Mouse (Mus musculus) heart, embryonic 16.5 days (tissue): ENCODE results near the gene Gnat1. TPM values are rescaled to one million over a fixed set of nuclear protein-coding genes. Genes with fewer than 3 reads are reported as not detected.

Experiments
- ATAC-seq: fragments of 200-750 bp; cut with Nextera tagmentation; replicated peaks from 2 replicates; pipeline ENCODE4 v1.8.0; 2017; ENCODE audit warnings: moderate number of reproducible peaks; ENCODE audit not compliant: insufficient read depth, low FRiP score; ENCODE audit errors: extremely low read depth
- H3K27ac ChIP-seq: fragments of 300-500 bp; sonication (generic); 2 replicates; pipeline ENCODE4 v1.5.1; 2014; ENCODE audit warnings: mild to moderate bottlenecking, low read length, control low read depth, moderate library complexity
- H3K27me3 ChIP-seq: fragments of 300-500 bp; sonication (generic); 2 replicates; pipeline ENCODE4 v1.6.1; 2014; ENCODE audit warnings: low read length, mixed read lengths; ENCODE audit not compliant: control insufficient read depth, insufficient read depth
- H3K36me3 ChIP-seq: fragments of 300-500 bp; sonication (generic); 2 replicates; pipeline ENCODE4 v1.6.1; 2014; ENCODE audit not compliant: control insufficient read depth, insufficient read depth
- H3K4me1 ChIP-seq: fragments of 300-500 bp; sonication (generic); 2 replicates; pipeline ENCODE4 v1.6.1; 2014; ENCODE audit warnings: low read length, mixed read lengths; ENCODE audit not compliant: control insufficient read depth, insufficient read depth
- H3K4me2 ChIP-seq: fragments of 300-500 bp; sonication (generic); 2 replicates; pipeline ENCODE4 v1.6.1; 2014; ENCODE audit warnings: low read depth, mild to moderate bottlenecking, control low read depth, low read length
- H3K4me3 ChIP-seq: fragments of 300-500 bp; sonication (generic); 2 replicates; pipeline ENCODE4 v1.5.1; 2014; ENCODE audit warnings: mild to moderate bottlenecking, control low read depth, low read length
- H3K9ac ChIP-seq: fragments of 300-500 bp; sonication (generic); 2 replicates; pipeline ENCODE4 v1.6.1; 2014; ENCODE audit warnings: low read length, control low read depth
- H3K9me3 ChIP-seq: fragments of 300-500 bp; sonication (generic); replicated peaks from 2 replicates; pipeline ENCODE4 v1.6.1; 2016; ENCODE audit warnings: low read length; ENCODE audit not compliant: control insufficient read depth
- WGBS: fragments of 180-500 bp; shearing (Covaris S2); extraction: QIAGEN DNeasy Blood & Tissue Kit; methylation state at CpG from one replicate; pipeline ENCODE4 v1.1.7; 2014; 5-methylcytosine and 5-hydroxymethylcytosine counted together
- polyA plus RNA-seq: library from polyadenylated mRNA; unstranded; fragments of >200 nt; fragmentation: Nextera tagmentation; extraction: Ambion mirVana; gene quantifications from 2 replicates; pipeline ENCODE4 v1.2.1, GENCODE M21; 2015

Gnat1 gene
- polyA plus RNA-seq, 1 experiment from 2014 or later, result 0.39 TPM

DNA sequence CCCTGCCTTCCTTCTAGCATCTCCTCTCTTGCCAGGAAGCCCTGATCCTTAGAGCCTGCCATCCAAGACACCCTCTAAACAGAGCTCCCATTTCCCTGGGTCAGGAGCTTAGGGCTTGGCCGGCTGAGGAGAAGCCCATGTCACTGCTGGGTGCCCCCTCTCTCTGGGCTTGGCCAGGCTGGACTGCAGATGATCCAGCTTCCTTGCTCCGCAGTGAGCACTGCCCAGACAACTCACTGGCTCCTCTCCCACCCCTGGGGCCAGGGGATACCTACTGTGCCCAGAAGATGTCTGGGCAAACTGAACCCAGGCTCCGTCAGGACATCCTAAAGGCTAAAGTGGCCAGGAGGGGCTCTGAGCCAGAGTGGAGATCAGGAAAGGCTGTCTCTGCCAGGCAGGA is 19.6 kb downstream of the Gnat1 start:
- H3K27me3 ChIP-seq, result peaks cover 3% of the 10 kb centered on the region; the same call in 1 of the 2 replicates
- no peak overlapping the region for H3K9ac ChIP-seq
- no peaks in the 10 kb centered on the region for H3K4me1 ChIP-seq
- WGBS, result 78% methylated on average over 3 of the region's 3 CpGs
- ATAC-seq, result no peak
- no peak overlapping the region for H3K27ac ChIP-seq
- H3K4me2 ChIP-seq, result no peak overlapping the region
- no peak overlapping the region for H3K4me3 ChIP-seq
- H3K9me3 ChIP-seq, result no peaks in the 10 kb centered on the region
- no peaks in the 10 kb centered on the region for H3K36me3 ChIP-seq

DNA sequence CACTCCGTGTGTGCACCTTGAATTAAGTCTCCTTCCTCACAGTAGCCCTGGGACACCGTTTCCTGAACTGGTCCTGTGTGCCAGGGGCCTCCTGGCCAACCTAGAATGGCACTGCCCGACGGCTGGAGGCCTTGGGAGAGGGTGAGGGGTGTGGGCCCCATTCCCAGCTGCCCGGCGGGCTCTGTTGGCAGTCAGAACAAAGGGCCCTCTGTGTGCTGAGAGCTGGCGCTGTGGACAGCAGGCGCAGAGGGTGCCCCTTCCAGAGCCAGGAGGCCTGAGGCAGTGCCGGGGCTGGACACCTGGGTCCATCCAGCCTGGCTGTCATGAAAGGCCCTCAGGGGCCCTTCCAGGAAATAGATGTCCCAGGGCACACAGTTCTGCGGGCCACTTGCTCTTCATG is 20.0 kb downstream of the Gnat1 start:
- ATAC-seq, result no peak
- Histone ChIP-seq H3K36me3 (no peaks in the 10 kb centered on the region), H3K27ac (no peak overlapping the region)

DNA sequence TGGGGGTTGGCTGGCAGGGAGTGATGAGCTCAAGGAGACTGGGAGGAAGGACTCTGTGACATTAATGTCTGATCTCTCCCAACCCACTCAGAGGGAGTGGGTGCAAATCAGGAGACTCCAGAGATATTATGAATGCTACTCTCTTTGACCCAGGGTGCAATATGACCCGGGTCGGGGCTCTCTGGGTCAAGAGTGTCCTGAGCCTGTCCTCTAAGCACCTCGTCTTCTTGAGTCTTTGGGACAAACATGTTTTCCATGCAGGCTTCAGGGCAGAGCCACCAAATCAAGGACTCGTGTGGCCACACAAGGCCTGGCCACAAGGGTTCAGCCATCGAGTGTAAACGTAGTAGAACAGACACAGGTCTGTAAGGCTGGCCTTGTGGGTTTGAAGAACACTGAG is 21.4 kb downstream of the Gnat1 start:
- Histone ChIP-seq H3K27ac (no peak overlapping the region), H3K4me1 (no peaks in the 10 kb centered on the region), H3K36me3 (no peaks in the 10 kb centered on the region), H3K4me3 (no peak overlapping the region), H3K9ac (no peak overlapping the region), H3K9me3 (no peaks in the 10 kb centered on the region), H3K27me3 (no peaks in the 10 kb centered on the region), H3K4me2 (no peak overlapping the region)
- ATAC-seq, result no peak
- 85% methylated on average over 6 of the region's 6 CpGs for WGBS

More for the DNA sequence above, 20.0 kb downstream of the Gnat1 start:
- no peaks in the 10 kb centered on the region for H3K27me3 ChIP-seq
- H3K4me1 ChIP-seq, result no peaks in the 10 kb centered on the region
- WGBS, result 81% methylated on average over 10 of the region's 10 CpGs
- no peaks in the 10 kb centered on the region for H3K9me3 ChIP-seq
- no peak overlapping the region for H3K9ac ChIP-seq
- H3K4me3 ChIP-seq, result no peak overlapping the region
- no peak overlapping the region for H3K4me2 ChIP-seq

DNA sequence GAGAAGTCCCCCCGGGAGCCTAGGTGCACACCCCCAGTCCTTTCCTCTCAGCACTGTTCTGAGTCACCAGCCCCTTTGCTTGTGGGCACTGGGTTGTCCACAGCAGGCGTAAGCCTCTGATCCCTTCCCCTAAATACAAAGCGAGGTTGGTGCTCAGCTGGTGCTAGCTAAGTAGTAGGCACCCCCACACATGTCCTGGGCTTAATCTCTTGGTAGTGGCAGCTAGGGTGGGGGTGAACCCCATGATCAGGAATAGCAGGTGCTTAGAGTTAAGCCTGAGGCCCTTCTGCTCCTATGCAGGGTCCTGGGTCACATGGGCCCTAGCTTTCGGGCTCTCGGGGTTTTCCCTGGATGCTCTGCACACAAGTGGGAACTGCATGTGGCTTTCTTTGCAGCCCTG is 22.4 kb downstream of the Gnat1 start:
- H3K9ac ChIP-seq, result no peak overlapping the region
- H3K4me1 ChIP-seq, result no peaks in the 10 kb centered on the region
- H3K27me3 ChIP-seq, result no peaks in the 10 kb centered on the region
- H3K36me3 ChIP-seq, result no peaks in the 10 kb centered on the region
- H3K27ac ChIP-seq, result no peak overlapping the region
- WGBS, result 84% methylated on average over 5 of the region's 5 CpGs
- H3K9me3 ChIP-seq, result no peaks in the 10 kb centered on the region
- H3K4me3 ChIP-seq, result no peak overlapping the region
- no peak overlapping the region for H3K4me2 ChIP-seq
- no peak for ATAC-seq

DNA sequence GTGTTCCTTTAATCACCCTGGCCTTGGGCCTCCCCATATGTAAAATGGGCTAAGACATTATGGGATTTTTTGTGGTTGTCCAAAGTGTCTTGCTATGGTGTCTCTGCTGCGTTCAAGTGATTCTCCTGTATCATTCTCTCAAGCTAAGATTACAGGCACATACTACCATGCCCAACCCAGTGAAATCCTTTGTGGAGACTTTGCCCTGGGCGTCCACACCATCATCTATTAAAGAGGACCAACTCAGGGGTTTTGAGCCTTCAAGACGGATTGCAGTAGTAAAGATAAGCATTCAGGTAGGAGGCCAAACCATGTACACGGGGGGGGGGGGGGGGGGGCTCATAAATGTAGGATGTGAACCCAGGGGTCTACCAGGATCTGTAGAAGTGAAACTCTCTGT is 24.9 kb downstream of the Gnat1 start:
- Histone ChIP-seq H3K4me2 (no peak overlapping the region), H3K36me3 (no peaks in the 10 kb centered on the region), H3K27me3 (peaks cover 2% of the 10 kb centered on the region; the same call in 1 of the 2 replicates), H3K9ac (no peak overlapping the region), H3K4me1 (peaks cover 4% of the 10 kb centered on the region; the same call in 1 of the 2 replicates), H3K9me3 (no peaks in the 10 kb centered on the region), H3K27ac (no peak overlapping the region), H3K4me3 (no peak overlapping the region)
- 67% methylated on average over 4 of the region's 4 CpGs for WGBS
- ATAC-seq, result no peak

DNA sequence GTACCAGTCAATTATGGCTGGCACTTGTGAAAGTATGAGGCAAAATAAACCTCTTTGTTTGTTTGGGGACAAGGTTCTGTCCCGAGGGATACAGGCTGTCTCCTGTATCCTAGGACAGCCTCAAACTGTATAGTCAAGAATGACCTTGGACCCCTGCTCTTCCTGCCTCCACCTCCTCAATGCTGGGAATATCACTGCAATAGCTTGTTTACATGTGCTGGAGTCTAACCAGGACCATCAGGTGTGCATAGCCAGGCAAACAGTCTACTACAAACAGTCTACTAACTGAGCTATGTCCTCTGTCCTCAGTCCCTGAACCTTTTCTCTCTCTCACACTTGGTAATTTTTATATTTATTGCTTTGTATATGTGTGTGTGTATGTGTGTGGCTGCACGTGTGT is 26.0 kb downstream of the Gnat1 start:
- 70% methylated on average over 2 of the region's 2 CpGs for WGBS
- peaks cover 2% of the 10 kb centered on the region; the same call in 1 of the 2 replicates for H3K27me3 ChIP-seq
- no peak overlapping the region for H3K4me3 ChIP-seq
- H3K36me3 ChIP-seq, result no peaks in the 10 kb centered on the region
- no peak overlapping the region for H3K9ac ChIP-seq
- H3K4me1 ChIP-seq, result peaks cover 4% of the 10 kb centered on the region; the same call in 1 of the 2 replicates
- no peak for ATAC-seq
- H3K9me3 ChIP-seq, result no peaks in the 10 kb centered on the region
- H3K4me2 ChIP-seq, result no peak overlapping the region
- no peak overlapping the region for H3K27ac ChIP-seq

DNA sequence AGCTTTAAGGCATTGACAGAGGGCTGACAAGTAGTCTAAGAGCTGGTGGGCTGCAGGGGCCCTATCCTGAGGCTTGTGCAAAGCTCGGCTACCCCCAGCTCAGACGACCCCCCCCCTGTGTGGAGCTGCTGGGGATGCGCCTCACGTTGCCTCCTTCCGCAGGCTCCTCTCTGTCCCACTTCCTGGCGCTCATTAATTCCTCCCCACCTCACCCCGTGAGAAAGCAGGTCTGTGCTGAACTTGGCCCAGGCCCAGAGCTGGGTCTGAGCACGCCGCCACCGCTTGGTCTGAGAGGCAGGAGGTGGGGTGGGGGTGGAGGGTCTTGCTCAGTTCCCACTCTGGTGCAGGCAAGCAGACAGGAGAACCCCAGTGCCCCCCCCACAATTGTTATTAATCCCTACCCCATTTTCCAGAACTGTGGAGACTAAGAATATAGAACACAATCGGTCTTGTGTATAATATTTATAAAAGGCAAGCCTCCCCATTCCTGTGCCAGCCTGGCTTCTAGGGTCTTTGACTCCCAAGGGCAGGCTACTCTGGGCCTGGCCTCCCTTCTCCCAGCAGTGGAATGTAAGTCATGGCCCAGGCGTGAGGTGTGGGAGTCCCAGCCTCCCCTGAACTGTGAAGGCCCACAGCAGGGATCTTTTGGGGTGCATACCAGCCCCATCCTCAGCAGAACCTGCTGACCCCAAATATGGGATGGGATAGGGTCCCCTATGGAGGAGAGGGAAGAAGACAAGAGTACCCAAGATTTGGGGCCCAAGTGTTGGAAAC is 28.6 kb downstream of the Gnat1 start:
- Histone ChIP-seq H3K9ac (no peak overlapping the region), H3K4me2 (no peak overlapping the region), H3K27me3 (peaks cover 2% of the 10 kb centered on the region; the same call in 1 of the 2 replicates), H3K9me3 (no peaks in the 10 kb centered on the region), H3K27ac (no peak overlapping the region), H3K4me1 (peaks cover 4% of the 10 kb centered on the region; the same call in 1 of the 2 replicates), H3K4me3 (no peak overlapping the region), H3K36me3 (no peaks in the 10 kb centered on the region)
- WGBS, result 24% methylated on average over 12 of the region's 12 CpGs
- no peak; the same call in 1 of the 2 replicates for ATAC-seq

DNA sequence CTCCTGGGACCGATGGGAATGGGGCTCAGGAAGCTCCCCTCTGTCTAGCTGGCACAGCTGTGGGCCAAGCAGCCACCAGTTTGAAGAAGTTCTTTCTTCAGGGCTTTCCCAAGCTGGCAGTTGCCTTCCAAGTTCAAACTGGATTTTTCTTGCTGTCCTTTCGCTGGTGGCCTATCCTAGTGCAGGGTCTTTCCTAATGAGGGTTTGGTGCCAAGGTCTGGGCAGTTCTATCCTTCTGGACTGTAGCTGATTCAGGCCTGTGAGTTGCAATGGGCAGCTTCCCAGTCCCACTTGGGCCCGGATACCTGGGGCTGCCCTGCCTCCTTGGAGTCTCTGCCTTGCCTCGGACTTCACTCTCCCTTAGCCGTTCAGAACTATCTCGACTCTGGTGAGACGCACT is 29.3 kb downstream of the Gnat1 start:
- Histone ChIP-seq H3K4me2 (no peak overlapping the region), H3K9me3 (no peaks in the 10 kb centered on the region), H3K4me3 (no peak overlapping the region), H3K9ac (no peak overlapping the region), H3K36me3 (no peaks in the 10 kb centered on the region), H3K4me1 (peaks cover 6% of the 10 kb centered on the region; the same call in 1 of the 2 replicates), H3K27ac (no peak overlapping the region), H3K27me3 (peaks cover 2% of the 10 kb centered on the region; the same call in 1 of the 2 replicates)
- ATAC-seq, result no peak
- WGBS, result 67% methylated on average over 7 of the region's 7 CpGs

DNA sequence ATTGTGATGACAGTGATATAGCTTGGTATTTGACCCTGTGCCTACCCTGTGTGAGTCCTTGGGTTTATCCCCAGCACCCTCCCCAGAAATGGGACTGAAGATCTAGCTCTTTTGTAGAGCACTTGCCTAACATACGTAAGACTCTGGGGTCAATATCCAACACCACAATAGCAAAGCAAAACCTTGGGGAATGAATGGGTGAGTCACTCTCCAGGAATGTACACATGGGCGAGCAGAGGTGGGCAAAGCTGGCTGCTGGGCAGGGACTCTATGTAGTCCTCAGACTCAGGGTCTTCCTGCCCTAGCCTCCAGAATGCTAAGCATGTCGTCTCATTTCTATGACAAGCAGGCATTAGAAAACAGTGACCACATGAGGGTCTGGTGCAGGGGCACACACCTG is 30.7 kb downstream of the Gnat1 start:
- WGBS, result 47% methylated on average over 3 of the region's 3 CpGs
- Histone ChIP-seq H3K4me1 (peaks cover 14% of the 10 kb centered on the region), H3K4me3 (no peak overlapping the region), H3K27me3 (peaks cover 2% of the 10 kb centered on the region; the same call in 1 of the 2 replicates), H3K4me2 (no peak overlapping the region), H3K9ac (no peak overlapping the region), H3K9me3 (no peaks in the 10 kb centered on the region), H3K27ac (no peak overlapping the region), H3K36me3 (no peaks in the 10 kb centered on the region)
- no peak for ATAC-seq
